Mouse (Mus musculus) olfactory bulb, adult 2 months (tissue): ENCODE results near the gene Plg. TPM values are rescaled to one million over a fixed set of nuclear protein-coding genes. Genes with fewer than 3 reads are reported as not detected.

Source experiments
- H3K27ac ChIP-seq: fragments of 200-500 bp; 2 replicates; pipeline ENCODE4 v1.5.1; 2012; ENCODE audit warnings: low read depth, low read length; ENCODE audit not compliant: insufficient read depth
- H3K4me1 ChIP-seq: fragments of 200-500 bp; 2 replicates; pipeline ENCODE4 v1.6.1; 2012; ENCODE audit warnings: low read length; ENCODE audit not compliant: control insufficient read depth, insufficient read depth
- H3K4me3 ChIP-seq: fragments of 200-500 bp; 2 replicates; pipeline ENCODE4 v1.5.1; 2012; ENCODE audit warnings: mild to moderate bottlenecking, low read depth, low read length, moderate library complexity; ENCODE audit not compliant: insufficient read depth
- CTCF ChIP-seq: fragments of 200-500 bp; IDR thresholded peaks from 2 replicates; pipeline ENCODE4 v1.5.1; 2012; ENCODE audit warnings: low read depth, mild to moderate bottlenecking, low read length, moderate library complexity; ENCODE audit not compliant: insufficient read depth
- POLR2A ChIP-seq: fragments of 200-500 bp; IDR thresholded peaks from 2 replicates; pipeline ENCODE4 v1.6.1; 2012; ENCODE audit warnings: mild to moderate bottlenecking, low read depth, low read length, moderate library complexity; ENCODE audit not compliant: insufficient read depth
- WGBS: fragments of 180-500 bp; shearing (Covaris S2); methylation state at CpG from one replicate; pipeline ENCODE4 v1.1.7; 2018; 5-methylcytosine and 5-hydroxymethylcytosine counted together
- polyA plus RNA-seq: library from polyadenylated mRNA; stranded (reverse); fragments of >200 nt; gene quantifications from 2 replicates; pipeline ENCODE4 v1.2.4, GENCODE M21; 2012; ENCODE audit warnings: low replicate concordance; ENCODE audit not compliant: missing spikeins, insufficient read depth, insufficient read length

Gene Plg
- polyA plus RNA-seq, 1 experiment = not detected

DNA sequence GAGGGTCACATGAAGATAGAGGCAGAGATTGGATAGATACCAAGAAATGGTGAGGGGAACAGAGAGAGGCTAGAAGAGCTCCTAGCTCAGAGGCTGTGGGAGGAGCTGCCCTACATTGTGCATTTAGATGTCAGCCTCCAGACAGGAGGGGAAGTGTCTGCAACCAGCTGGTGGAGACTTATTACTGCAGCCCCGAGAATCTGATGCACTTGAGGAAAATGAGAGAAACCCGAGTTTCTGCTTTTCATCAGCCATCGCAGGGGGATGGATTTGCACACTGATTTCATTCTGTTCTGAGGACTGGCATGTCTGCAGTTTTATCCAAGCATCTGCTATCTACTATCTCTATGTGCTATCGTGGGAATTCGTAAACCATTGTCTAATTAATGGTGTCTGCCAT lies 53.3 kb downstream of the Plg start:
- Histone ChIP-seq H3K4me1 (peaks cover 12% of the 10 kb centered on the region), H3K4me3 (no peak overlapping the region), H3K27ac (peak overlapping the region; percentile 47)
- WGBS = 22% methylated on average over 5 of the region's 5 CpGs
- no peak for TF ChIP-seq CTCF
- TF ChIP-seq POLR2A = no peak

GRCm38 (mm10) chr17:12437771-12438170 lies 59.4 kb downstream of the Plg start:
- Histone ChIP-seq H3K4me1 (no peaks in the 10 kb centered on the region), H3K27ac (no peak overlapping the region), H3K4me3 (no peak overlapping the region)
- no peak for TF ChIP-seq CTCF
- no peak for TF ChIP-seq POLR2A
- WGBS = 77% methylated on average over 10 of the region's 10 CpGs

DNA sequence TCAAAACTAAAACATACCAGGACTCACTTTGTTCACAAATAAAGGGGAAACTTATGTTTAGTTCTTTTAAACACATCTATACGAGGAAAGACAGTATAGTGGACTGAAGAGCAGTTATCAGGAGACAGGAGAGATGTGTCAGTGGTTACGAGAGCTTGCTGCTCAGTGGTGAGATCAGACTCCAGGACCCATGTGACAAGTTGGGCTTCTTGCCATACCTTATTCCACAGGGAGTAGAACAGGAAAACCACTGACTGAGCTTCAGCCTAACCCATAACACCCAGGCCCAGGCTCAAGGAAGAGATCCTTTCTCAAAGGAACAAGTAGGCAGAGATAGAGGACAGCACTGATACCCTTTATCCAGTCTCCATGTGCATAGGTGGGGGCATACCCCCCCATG lies 66.2 kb downstream of the Plg start:
- Histone ChIP-seq H3K4me3 (no peak overlapping the region), H3K4me1 (no peaks in the 10 kb centered on the region), H3K27ac (no peak overlapping the region)
- 87% methylated on average over 2 of the region's 2 CpGs for WGBS
- TF ChIP-seq POLR2A (no peak), CTCF (no peak)

GRCm38 (mm10) chr17:12451234-12451633 lies 72.8 kb downstream of the Plg start:
- H3K4me1 ChIP-seq = no peaks in the 10 kb centered on the region
- no peak overlapping the region for H3K27ac ChIP-seq
- TF ChIP-seq CTCF = no peak
- TF ChIP-seq POLR2A = no peak
- H3K4me3 ChIP-seq = no peak overlapping the region
- 53% methylated on average over 4 of the region's 4 CpGs for WGBS

DNA sequence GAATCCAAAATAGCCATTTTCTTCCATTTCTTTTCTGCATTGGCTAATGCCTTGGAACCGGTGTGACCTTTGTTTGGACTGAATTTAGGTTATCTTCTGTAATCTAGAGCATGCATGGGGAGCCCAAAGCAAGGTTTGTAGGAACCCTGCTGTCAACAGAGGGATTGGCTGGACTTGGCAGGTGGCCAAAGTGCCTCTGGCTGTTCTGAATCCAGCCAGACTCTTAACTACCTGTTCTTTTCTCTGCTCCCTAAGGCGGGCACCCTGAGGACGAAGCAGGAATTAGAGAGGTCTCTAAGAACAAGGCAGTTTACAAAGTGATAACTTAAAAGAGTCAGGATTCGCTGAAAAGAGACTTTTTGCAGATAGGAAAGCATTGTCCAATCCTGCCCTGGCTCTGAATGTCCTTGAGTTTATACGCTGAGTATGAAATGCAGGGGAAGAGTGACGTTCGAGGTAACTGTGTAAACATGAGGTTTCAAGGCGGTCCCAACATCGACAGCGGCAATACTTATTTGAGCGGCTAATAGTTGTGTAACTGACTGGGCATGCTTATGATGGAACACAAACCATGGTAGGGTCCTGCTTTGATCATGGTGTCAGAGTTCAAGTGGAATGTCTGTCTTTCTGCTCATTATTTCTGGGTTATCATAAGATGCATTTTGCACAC lies 74.6 kb downstream of the Plg start:
- no peak overlapping the region for H3K27ac ChIP-seq
- no peaks in the 10 kb centered on the region for H3K4me1 ChIP-seq
- WGBS = 72% methylated on average over 11 of the region's 11 CpGs
- H3K4me3 ChIP-seq = no peak overlapping the region
- TF ChIP-seq CTCF = no peak
- no peak for TF ChIP-seq POLR2A

- TF ChIP-seq POLR2A (no peak), CTCF (no peak)
- Histone ChIP-seq H3K4me3 (no peak overlapping the region), H3K27ac (no peak overlapping the region), H3K4me1 (no peaks in the 10 kb centered on the region)
- WGBS = 82% methylated on average over 6 of the region's 6 CpGs
These were observed 75.3 kb downstream of the Plg start for GRCm38 (mm10) chr17:12453691-12454090.

- no peaks in the 10 kb centered on the region for H3K4me1 ChIP-seq
- no peak overlapping the region for H3K27ac ChIP-seq
- no peak overlapping the region for H3K4me3 ChIP-seq
- 82% methylated on average over 5 of the region's 5 CpGs for WGBS
- TF ChIP-seq CTCF = no peak
- TF ChIP-seq POLR2A = no peak
These were observed 76.9 kb downstream of the Plg start for GRCm38 (mm10) chr17:12455143-12455790.

DNA sequence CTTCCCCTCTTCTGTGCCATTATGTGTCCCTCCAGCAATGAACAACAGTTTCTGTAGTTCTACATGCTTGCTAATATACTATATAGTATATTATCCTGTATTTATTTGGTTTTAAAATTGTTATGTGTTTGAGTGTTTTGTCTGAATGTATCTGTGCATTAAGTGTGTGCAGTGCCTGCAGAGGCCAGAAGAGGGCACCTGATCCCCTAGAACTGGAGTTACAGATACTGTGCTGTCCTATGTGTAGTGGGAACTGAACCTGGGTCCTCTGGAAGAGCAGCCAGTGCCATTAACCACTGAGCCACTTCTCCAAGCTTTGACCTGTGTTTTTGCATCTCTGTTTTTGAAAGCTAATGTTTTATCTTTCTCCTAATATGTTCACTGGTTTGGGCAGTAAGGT lies 82.8 kb downstream of the Plg start:
- TF ChIP-seq CTCF (no peak), POLR2A (no peak)
- H3K4me3 ChIP-seq = no peak overlapping the region

GRCm38 (mm10) chr17:12466501-12467000 lies 88.1 kb downstream of the Plg start:
- no peak overlapping the region for H3K27ac ChIP-seq

More for the DNA sequence above, 82.8 kb downstream of the Plg start:
- Histone ChIP-seq H3K27ac (no peak overlapping the region), H3K4me1 (no peaks in the 10 kb centered on the region)

More at GRCm38 (mm10) chr17:12466501-12467000, 88.1 kb downstream of the Plg start:
- TF ChIP-seq POLR2A (no peak), CTCF (no peak)
- Histone ChIP-seq H3K4me1 (no peaks in the 10 kb centered on the region), H3K4me3 (no peak overlapping the region)
- WGBS = 82% methylated on average over 4 of the region's 4 CpGs
